Mouse (Mus musculus): ENCODE data around the gene Tpcn2.

- no peak for TF ChIP-seq GATA1 (IDR thresholded peaks at IDR 0.05; ENCODE audit: borderline replicate concordance, low read length)
- TF ChIP-seq FLI1 (IDR thresholded peaks at IDR 0.05; ENCODE audit: low read length): no peak
These were observed 78.4 kb downstream of the Tpcn2 start for GRCm38 (mm10) chr7:145205363-145205902.

All from megakaryocyte, embryonic 14.5 days (primary cell).